Mouse (Mus musculus) testis, adult 2 months (tissue): ENCODE results near the gene Kcnip2.

Experiments
- CTCF ChIP-seq: fragments of 200-500 bp; IDR thresholded peaks from 2 replicates; pipeline ENCODE4 v1.5.1; 2012; ENCODE audit warnings: low read depth, mild to moderate bottlenecking, inconsistent platforms, low read length, moderate library complexity; ENCODE audit not compliant: control insufficient read depth, insufficient read depth, insufficient replicate concordance
- POLR2A ChIP-seq: fragments of 200-500 bp; IDR thresholded peaks from 2 replicates; pipeline ENCODE4 v1.6.1; 2012; ENCODE audit warnings: low read depth, mild to moderate bottlenecking, inconsistent platforms, low read length, moderate library complexity; ENCODE audit not compliant: control insufficient read depth

GRCm38 (mm10) chr19:45796061-45796556 lies 19.8 kb downstream of the Kcnip2 start:
- TF ChIP-seq POLR2A: no peak
- no peak for TF ChIP-seq CTCF
